Mouse (Mus musculus): ENCODE data around the gene Rbms2. TPM values are rescaled to one million over a fixed set of nuclear protein-coding genes. Genes with fewer than 3 reads are reported as not detected.
"Not testable (repeated sequence)": the region's sequence is repeated elsewhere in the genome, so short reads cannot be mapped to it uniquely, and the experiment has no call there.

The Rbms2 gene
- total RNA-seq, 1 experiment from 2014 or later, result 84.6 TPM

GRCm38 (mm10) chr10:128192030-128192766, 12.1 kb upstream of the Rbms2 start:
- DNase-seq, result not testable (repeated sequence)

- DNase-seq, result no peak
Measured at GRCm38 (mm10) chr10:128191472-128191871, 11.4 kb upstream of the Rbms2 start.

- DNase-seq, result peak; percentile 74
Measured at GRCm38 (mm10) chr10:128188242-128188877, 8.3 kb upstream of the Rbms2 start.

GRCm38 (mm10) chr10:128187181-128187605, 7.1 kb upstream of the Rbms2 start:
- DNase-seq, result no peak

GRCm38 (mm10) chr10:128185959-128186358, 5.9 kb upstream of the Rbms2 start:
- peak; percentile 80 for DNase-seq

GRCm38 (mm10) chr10:128185277-128185940, 5.3 kb upstream of the Rbms2 start:
- DNase-seq, result no peak

- no peak for DNase-seq
Measured at GRCm38 (mm10) chr10:128184296-128184695, 4.2 kb upstream of the Rbms2 start.

GRCm38 (mm10) chr10:128177316-128177715, 2.8 kb downstream of the Rbms2 start:
- no peak for DNase-seq

GRCm38 (mm10) chr10:128175996-128176755, 3.9 kb downstream of the Rbms2 start:
- DNase-seq, result peak; percentile 50

- no peak for DNase-seq
Measured at GRCm38 (mm10) chr10:128175302-128175701, 4.8 kb downstream of the Rbms2 start.

GRCm38 (mm10) chr10:128171348-128171747, 8.7 kb downstream of the Rbms2 start:
- DNase-seq, result not testable (repeated sequence)

GRCm38 (mm10) chr10:128167091-128167490, 13.0 kb downstream of the Rbms2 start:
- DNase-seq, result no peak

- DNase-seq, result not testable (repeated sequence)
Measured at GRCm38 (mm10) chr10:128165726-128166125, 14.4 kb downstream of the Rbms2 start.

- DNase-seq, result no peak
Measured at GRCm38 (mm10) chr10:128153978-128154377, 26.1 kb downstream of the Rbms2 start.

GRCm38 (mm10) chr10:128150941-128151340, 29.2 kb downstream of the Rbms2 start:
- DNase-seq, result peak; percentile 81

- peak; percentile 69 for DNase-seq
Measured at GRCm38 (mm10) chr10:128149592-128149991, 30.5 kb downstream of the Rbms2 start.

GRCm38 (mm10) chr10:128148789-128149365, 31.2 kb downstream of the Rbms2 start:
- no peak for DNase-seq

- DNase-seq, result no peak
Measured at GRCm38 (mm10) chr10:128144961-128145360, 35.1 kb downstream of the Rbms2 start.

- peak; percentile 11 for DNase-seq
Measured at GRCm38 (mm10) chr10:128143659-128144058, 36.4 kb downstream of the Rbms2 start.

GRCm38 (mm10) chr10:128142165-128142564, 37.9 kb downstream of the Rbms2 start:
- no peak for DNase-seq

GRCm38 (mm10) chr10:128140236-128140952, 39.7 kb downstream of the Rbms2 start:
- peak; percentile 18 for DNase-seq

Data from adrenal gland, postnatal 25 days (tissue).